Mouse (Mus musculus): ENCODE results near the gene Tspan7. TPM values are rescaled to one million over a fixed set of nuclear protein-coding genes. Genes with fewer than 3 reads are reported as not detected.
A peak's percentile ranks its signal among the peaks of the same experiment; 100 is the strongest.

Gene Tspan7
- polyA plus RNA-seq (2015; fragmentation: Nextera tagmentation; extraction: Ambion mirVana), result 55.9 and 56.7 TPM in 2 replicates

DNA sequence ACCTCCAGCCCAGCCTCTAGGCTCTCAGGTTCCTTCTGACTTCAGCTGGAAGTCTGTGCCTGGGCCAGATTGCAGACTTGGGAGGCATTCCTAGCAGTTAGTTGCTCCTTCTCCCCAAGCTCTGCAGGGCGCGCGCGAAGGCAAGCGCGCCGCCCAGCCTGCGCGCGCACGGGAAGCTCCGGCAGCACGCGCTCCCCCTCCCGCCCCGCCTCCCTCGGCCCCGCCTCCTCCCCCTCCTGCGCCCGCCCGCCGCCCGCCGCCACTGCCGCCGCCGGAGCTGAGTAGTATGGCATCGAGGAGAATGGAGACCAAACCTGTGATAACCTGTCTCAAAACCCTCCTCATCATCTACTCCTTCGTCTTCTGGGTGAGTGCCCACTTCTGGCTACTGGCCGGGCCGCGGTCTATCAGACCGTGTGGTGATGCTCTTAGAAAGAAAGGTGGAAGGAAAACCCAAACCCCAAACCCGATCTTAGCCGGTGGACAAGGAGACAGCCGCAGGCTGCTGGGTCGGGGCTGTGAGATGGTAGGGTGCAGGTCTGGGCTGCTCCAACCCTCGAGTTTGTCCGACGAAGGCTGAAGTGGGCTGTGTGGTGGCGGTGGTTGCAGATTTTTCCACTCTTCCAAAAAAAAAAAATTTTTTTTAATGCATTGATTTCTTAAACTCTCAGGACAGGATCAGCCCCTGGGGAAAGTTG, at the start of gene Tspan7:
TSS of gene Tspan7 (plus strand) at position 287 of the 698 bp plus-strand sequence.
- no peaks in the 10 kb centered on the region for H3K36me3 ChIP-seq
- H3K9ac ChIP-seq, result peak within 1 kb of the TSS; percentile 54
- peaks cover 13% of the 10 kb centered on the region; the same call in 1 of the 2 replicates for H3K27me3 ChIP-seq
- peak; percentile 82 for ATAC-seq (ENCODE audit: low FRiP score, low read depth)
- no peaks in the 10 kb centered on the region for H3K4me1 ChIP-seq
- H3K9me3 ChIP-seq, result no peaks in the 10 kb centered on the region
- H3K4me2 ChIP-seq (replicated peaks), result peak within 1 kb of the TSS; percentile 70
- 11% methylated on average over 28 of the region's 41 CpGs for WGBS
- no peak within 1 kb of the TSS for H3K27ac ChIP-seq
- peak within 1 kb of the TSS; percentile 49 for H3K4me3 ChIP-seq

DNA sequence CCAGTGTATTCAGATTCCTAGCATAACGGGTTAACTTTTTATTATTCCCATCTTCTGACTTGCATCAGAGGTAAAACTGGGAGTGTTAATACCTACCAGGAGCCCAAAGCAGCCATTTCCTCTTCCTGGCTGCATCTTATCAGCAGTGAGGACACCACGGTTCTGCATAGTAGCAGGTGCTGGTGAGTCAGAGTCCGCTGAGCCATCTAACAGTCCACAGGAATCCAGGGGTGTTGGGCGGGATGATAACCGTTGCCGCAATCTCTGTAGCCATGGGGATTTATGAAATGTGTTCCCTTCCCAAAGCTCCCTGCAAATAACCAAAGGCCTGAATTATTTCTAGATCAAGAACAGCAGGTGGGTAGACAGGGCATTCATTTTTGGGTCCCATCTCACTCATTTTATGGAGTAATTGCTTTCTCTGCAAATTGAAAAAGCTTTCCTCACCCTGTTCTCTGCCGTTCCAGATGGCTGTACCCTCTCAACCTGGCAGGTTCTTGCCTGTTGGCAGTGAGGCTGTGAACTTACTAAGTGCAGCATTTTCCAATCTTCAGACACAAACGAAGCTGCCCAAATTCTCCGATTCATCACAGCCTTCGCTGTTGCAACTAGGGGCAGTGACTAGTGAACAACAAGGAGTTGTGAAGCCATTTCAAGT, 35.5 kb upstream of the Tspan7 start:
- no peaks in the 10 kb centered on the region for H3K27me3 ChIP-seq
- H3K4me3 ChIP-seq, result no peak overlapping the region
- 76% methylated on average over 10 of the region's 10 CpGs for WGBS
- H3K4me2 ChIP-seq (replicated peaks), result no peak overlapping the region
- no peak overlapping the region for H3K9ac ChIP-seq
- no peaks in the 10 kb centered on the region for H3K9me3 ChIP-seq
- H3K27ac ChIP-seq, result no peak overlapping the region
- no peaks in the 10 kb centered on the region for H3K36me3 ChIP-seq
- no peaks in the 10 kb centered on the region for H3K4me1 ChIP-seq
- no peak for ATAC-seq (ENCODE audit: low FRiP score, low read depth)

DNA sequence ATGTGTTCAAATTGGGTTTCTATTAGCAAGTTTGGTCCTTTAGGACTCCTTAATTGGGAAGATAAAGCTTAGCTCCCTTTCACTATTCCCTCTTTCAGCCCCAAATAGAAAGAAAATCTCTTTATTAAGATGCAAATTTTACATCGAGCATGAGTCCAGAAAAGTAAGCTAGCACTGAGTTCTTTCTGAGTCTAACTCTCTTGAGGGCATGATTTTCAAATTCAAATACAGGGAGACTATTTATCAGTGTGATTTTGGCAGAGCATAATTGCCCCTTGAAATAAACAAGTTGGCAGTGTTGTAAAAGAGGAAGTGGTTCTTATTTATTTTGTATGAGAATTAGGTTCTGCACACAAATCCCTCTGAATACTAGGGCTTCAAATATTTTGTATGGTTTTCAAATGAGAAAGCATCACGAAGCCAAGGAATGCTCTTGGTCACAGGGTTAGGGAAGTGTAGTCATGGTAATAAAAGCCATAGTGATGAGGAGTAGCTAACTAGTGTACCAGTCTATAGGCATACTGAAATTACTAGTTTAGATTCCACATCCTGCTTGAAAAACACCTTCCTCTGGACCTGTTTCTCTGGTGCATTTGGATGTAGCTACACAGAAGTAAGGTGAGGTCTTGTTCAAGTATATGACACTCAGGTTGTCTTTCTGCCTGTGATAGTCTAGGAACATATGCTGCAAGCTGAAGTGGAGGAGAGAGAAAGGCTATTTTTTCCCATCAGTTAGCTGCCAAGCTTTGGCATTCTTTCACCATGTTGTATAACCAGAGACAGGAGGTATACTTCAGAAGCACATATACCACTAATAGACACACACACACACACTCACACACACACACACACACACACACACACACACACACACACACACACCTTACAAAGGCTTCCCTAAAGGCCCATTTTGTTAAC, 34.6 kb upstream of the Tspan7 start:
- no peak overlapping the region for H3K4me2 ChIP-seq (replicated peaks)
- no peak overlapping the region for H3K27ac ChIP-seq
- H3K9me3 ChIP-seq, result no peaks in the 10 kb centered on the region
- WGBS, result 62% methylated on average over 2 of the region's 2 CpGs
- H3K27me3 ChIP-seq, result no peaks in the 10 kb centered on the region
- H3K4me1 ChIP-seq, result no peaks in the 10 kb centered on the region
- H3K36me3 ChIP-seq, result no peaks in the 10 kb centered on the region
- ATAC-seq (ENCODE audit: low FRiP score, low read depth), result no peak
- no peak overlapping the region for H3K4me3 ChIP-seq
- H3K9ac ChIP-seq, result no peak overlapping the region

DNA sequence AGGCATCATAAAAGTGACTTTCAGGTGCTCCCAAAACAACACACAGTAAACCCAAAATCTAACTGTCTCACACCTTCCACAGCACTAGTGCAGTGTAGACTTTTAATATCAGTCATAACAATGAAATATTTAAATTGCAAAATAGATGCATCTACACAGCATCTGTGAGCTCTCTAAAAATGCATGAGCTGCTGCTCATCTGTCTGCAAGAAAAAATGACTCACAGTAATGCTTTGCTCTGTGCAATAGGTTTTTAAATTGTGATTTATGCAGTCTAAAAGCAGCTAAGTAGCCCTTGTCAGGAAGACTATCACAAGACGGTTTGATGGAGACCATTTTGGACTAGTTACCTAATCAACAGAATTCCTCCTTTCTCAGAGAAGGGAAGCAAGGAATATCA, 31.2 kb upstream of the Tspan7 start:
- H3K4me2 ChIP-seq (replicated peaks), result no peak overlapping the region
- H3K27me3 ChIP-seq, result no peaks in the 10 kb centered on the region
- no peak overlapping the region for H3K4me3 ChIP-seq
- H3K36me3 ChIP-seq, result no peaks in the 10 kb centered on the region
- ATAC-seq (ENCODE audit: low FRiP score, low read depth), result no peak
- no peak overlapping the region for H3K9ac ChIP-seq
- 34% methylated on average over 1 of the region's 1 CpGs for WGBS
- no peaks in the 10 kb centered on the region for H3K4me1 ChIP-seq
- H3K9me3 ChIP-seq, result no peaks in the 10 kb centered on the region
- H3K27ac ChIP-seq, result no peak overlapping the region

DNA sequence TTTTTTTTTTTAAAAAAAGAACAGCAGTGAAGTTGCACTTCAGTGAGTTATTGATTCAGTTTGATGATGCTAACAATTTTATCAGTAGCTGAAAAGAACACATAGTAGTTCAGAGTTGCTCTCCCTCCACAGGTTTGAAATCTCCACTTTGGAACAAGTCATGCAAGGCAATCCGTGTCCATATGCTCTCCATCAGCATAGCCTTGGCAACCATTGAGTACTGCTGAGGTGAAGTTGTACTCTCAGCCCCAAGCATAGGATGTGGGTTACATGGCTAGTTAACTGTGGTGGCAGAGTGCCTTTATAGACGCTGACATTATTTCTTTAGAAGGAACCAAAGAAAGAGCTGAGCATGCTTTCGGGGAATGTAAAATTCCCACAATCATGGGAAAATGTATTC, 27.7 kb upstream of the Tspan7 start:
- H3K27ac ChIP-seq, result no peak overlapping the region
- no peaks in the 10 kb centered on the region for H3K27me3 ChIP-seq
- no peak overlapping the region for H3K9ac ChIP-seq
- WGBS, result 72% methylated on average over 3 of the region's 3 CpGs
- no peak for ATAC-seq (ENCODE audit: low FRiP score, low read depth)
- H3K4me3 ChIP-seq, result no peak overlapping the region
- no peaks in the 10 kb centered on the region for H3K4me1 ChIP-seq
- no peaks in the 10 kb centered on the region for H3K36me3 ChIP-seq
- H3K9me3 ChIP-seq, result no peaks in the 10 kb centered on the region
- no peak overlapping the region for H3K4me2 ChIP-seq (replicated peaks)

DNA sequence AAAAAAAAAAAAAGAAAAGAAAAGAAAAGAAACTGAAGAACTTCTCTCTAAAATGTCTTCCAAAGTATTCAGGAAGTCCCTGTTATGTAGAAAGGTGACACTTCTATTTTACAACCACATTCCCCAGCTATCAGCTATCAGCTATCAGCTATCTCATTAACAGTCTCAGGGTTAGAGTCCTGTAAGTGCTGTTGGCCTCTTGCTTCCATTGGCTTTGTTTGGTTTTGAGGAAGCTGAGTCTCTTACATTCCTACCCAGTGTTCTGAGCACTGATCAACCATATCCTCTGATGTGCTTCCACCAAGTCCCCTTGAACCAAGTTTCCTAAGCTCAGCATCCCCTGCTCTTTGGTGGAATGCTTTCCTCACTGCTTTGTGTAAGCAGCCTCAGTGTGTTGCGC, 7.9 kb upstream of the Tspan7 start:
- H3K4me2 ChIP-seq (replicated peaks), result no peak overlapping the region
- no peaks in the 10 kb centered on the region for H3K36me3 ChIP-seq
- WGBS, result 94% methylated on average over 1 of the region's 1 CpGs
- H3K27me3 ChIP-seq, result no peaks in the 10 kb centered on the region
- no peaks in the 10 kb centered on the region for H3K9me3 ChIP-seq
- H3K4me3 ChIP-seq, result no peak overlapping the region
- H3K9ac ChIP-seq, result no peak overlapping the region
- no peak overlapping the region for H3K27ac ChIP-seq
- H3K4me1 ChIP-seq, result no peaks in the 10 kb centered on the region
- ATAC-seq (ENCODE audit: low FRiP score, low read depth), result no peak

DNA sequence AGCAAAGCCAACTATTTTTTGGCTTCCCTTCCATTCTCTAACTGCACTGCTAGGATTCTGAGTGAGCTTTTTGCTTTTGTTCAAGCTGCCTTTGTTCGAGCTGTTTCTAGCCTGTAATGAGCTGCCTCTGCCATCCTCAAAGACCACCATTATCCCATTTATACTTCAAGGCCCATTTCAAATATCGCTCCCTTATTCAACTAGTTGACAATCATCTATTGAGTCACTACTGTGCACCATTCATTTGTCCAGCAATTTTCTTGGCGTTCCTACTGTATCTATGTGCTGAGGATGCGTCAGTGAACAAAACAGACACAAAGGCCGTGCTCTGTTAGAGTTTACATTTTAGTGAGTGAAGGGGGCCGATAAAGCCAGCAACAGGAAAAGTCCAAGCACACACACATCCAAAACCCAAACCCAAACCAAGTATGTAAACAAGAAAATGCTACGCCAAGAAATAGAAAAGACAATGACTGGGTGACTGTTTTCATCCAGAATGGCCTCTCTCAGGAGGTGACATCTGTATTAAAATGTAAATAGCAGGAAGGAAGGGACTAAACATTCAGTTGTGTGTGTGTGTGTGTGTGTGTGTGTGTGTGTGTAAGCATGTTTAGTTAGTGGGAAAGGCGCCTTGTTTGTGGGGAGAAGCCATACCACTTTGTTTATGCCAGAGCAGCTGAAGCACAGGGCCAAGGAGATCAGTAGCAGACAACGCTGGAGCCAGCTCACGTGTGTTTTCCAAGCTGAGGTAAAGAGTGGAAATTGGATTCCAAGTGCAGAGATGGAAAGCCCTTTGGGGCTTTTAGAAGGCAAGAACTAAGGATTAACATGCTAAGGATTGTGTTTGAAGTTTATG, 5.7 kb upstream of the Tspan7 start:
- no peaks in the 10 kb centered on the region for H3K9me3 ChIP-seq
- H3K4me1 ChIP-seq, result no peaks in the 10 kb centered on the region
- no peaks in the 10 kb centered on the region for H3K36me3 ChIP-seq
- no peaks in the 10 kb centered on the region for H3K27me3 ChIP-seq
- no peak overlapping the region for H3K27ac ChIP-seq
- 85% methylated on average over 10 of the region's 10 CpGs for WGBS
- H3K9ac ChIP-seq, result no peak overlapping the region
- no peak for ATAC-seq (ENCODE audit: low FRiP score, low read depth)
- no peak overlapping the region for H3K4me2 ChIP-seq (replicated peaks)
- no peak overlapping the region for H3K4me3 ChIP-seq

DNA sequence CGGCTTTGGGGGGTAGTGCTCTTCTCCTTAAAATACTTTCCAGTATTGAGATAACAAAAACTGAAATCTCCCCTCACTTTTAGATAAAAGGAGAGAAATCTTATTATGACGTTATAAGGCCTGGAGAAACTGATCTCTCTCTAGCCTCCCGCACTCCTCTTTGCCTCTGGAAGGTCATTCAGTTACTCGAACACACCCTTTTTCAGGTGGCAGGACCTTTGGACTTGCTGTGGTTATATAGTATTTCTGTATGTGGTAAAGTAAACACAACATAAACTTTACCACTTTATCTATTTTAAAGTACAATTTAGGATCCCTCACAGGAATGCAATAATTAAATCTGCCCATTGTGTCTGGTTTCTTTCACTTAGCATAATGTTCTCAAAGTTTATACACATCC, 5.0 kb upstream of the Tspan7 start:
- no peak overlapping the region for H3K27ac ChIP-seq
- no peaks in the 10 kb centered on the region for H3K4me1 ChIP-seq
- H3K9me3 ChIP-seq, result no peaks in the 10 kb centered on the region
- H3K9ac ChIP-seq, result no peak overlapping the region
- H3K4me2 ChIP-seq (replicated peaks), result no peak overlapping the region
- no peaks in the 10 kb centered on the region for H3K36me3 ChIP-seq
- H3K27me3 ChIP-seq, result 0 out of 2 replicates have a peak, but pooled peaks cover 3% of the 10 kb centered on the region
- ATAC-seq (ENCODE audit: low FRiP score, low read depth), result no peak
- 87% methylated on average over 4 of the region's 4 CpGs for WGBS
- no peak overlapping the region for H3K4me3 ChIP-seq

DNA sequence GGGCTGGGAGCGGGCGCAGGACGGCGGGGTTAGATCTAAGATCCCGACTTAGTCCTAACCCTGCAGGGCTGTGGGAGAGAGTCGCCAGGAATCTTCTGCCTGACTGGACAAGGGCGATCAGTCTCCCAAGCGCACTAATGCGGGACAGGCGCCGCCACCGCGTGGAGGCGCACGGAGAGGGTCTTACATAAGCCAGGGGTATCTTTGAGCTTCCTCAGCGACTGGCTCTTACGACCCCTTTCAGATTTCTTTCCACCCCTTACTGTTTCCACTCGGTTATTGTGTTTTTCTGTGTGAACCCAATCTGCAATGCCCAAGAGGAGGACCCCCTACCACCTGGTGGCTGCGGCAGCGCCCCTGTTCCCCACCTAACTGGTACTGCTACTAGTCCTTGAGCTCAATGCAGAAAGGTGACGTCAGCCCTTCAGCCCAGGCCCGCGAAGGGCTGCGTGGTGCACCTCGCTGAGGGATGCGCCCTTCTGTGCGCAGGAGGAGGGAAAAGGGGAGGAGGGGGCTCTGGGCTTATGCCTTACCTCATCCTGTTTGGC, 780 bp downstream of the Tspan7 start:
- WGBS, result 10% methylated on average over 27 of the region's 27 CpGs

DNA sequence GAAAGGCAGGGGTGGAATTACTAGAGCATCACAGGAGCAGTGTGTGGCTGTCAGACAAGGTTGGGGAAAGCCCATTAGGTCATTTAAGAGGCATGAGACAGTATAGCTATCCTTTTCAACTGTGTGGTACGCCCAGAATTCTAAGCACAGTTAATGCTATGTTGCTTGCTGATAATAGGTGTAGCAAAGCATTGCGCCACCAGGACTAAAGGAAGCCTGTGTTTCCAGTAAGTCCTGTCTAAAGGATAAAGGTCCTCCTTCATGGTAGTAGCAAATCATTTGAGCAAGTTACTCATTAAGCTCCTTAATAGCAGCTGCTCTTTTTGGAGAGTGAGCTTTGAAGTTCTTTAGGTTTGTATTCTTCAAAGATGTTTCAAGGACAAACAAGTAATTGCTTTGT, 13.6 kb downstream of the Tspan7 start:
- ATAC-seq (ENCODE audit: low FRiP score, low read depth), result no peak
- H3K4me2 ChIP-seq (replicated peaks), result no peak overlapping the region
- H3K9me3 ChIP-seq, result no peaks in the 10 kb centered on the region
- no peak overlapping the region for H3K27ac ChIP-seq
- H3K4me1 ChIP-seq, result no peaks in the 10 kb centered on the region
- 85% methylated on average over 2 of the region's 2 CpGs for WGBS
- no peak overlapping the region for H3K4me3 ChIP-seq
- no peak overlapping the region for H3K9ac ChIP-seq
- H3K27me3 ChIP-seq, result no peaks in the 10 kb centered on the region
- no peaks in the 10 kb centered on the region for H3K36me3 ChIP-seq

More for the DNA sequence above, 780 bp downstream of the Tspan7 start:
- peak overlapping the region; percentile 70 for H3K4me2 ChIP-seq (replicated peaks)
- no peaks in the 10 kb centered on the region for H3K36me3 ChIP-seq
- peaks cover 13% of the 10 kb centered on the region; the same call in 1 of the 2 replicates for H3K27me3 ChIP-seq
- H3K9me3 ChIP-seq, result no peaks in the 10 kb centered on the region
- H3K4me3 ChIP-seq, result peak overlapping the region; percentile 49
- peak; percentile 75 for ATAC-seq (ENCODE audit: low FRiP score, low read depth)
- peak overlapping the region; percentile 45 for H3K9ac ChIP-seq
- no peaks in the 10 kb centered on the region for H3K4me1 ChIP-seq
- no peak overlapping the region for H3K27ac ChIP-seq

DNA sequence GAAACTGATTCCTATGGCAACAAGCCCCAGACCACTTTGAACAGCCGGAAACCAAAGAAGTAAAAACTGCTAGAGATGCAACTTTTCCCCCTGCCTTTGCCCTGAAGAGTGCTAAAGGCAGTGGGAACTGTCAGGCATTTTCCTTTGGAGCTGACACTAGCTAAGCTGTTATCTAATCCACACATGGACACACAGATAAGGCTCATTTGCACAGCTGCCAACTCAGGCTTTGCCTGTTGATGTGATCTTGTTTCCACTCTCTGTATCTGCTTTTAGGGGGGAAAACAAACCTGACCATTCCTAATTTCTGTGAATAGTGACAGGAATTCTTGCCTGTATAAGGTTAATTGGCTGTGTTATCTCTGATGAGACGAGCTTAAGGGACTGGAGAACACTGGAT, 17.7 kb downstream of the Tspan7 start:
- Histone ChIP-seq H3K4me3 (no peak overlapping the region), H3K9me3 (no peaks in the 10 kb centered on the region), H3K4me1 (no peaks in the 10 kb centered on the region), H3K36me3 (no peaks in the 10 kb centered on the region), H3K9ac (no peak overlapping the region), H3K4me2 (replicated peaks) (no peak overlapping the region), H3K27ac (no peak overlapping the region), H3K27me3 (no peaks in the 10 kb centered on the region)
- WGBS, result 62% methylated on average over 2 of the region's 2 CpGs
- no peak for ATAC-seq (ENCODE audit: low FRiP score, low read depth)
